Mouse (Mus musculus): ENCODE results near the gene Olfr804. TPM values are rescaled to one million over a fixed set of nuclear protein-coding genes. Genes with fewer than 3 reads are reported as not detected.

Gene Olfr804
- not detected in 2 replicates for polyA plus RNA-seq (2012)

GRCm38 (mm10) chr10:129702910-129703309, at the start of gene Olfr804:
TSS of gene Olfr804 (plus strand) at chr10:129703210.
- no peak for TF ChIP-seq GATA1 (IDR thresholded peaks at IDR 0.05; ENCODE audit: low read length)

DNA sequence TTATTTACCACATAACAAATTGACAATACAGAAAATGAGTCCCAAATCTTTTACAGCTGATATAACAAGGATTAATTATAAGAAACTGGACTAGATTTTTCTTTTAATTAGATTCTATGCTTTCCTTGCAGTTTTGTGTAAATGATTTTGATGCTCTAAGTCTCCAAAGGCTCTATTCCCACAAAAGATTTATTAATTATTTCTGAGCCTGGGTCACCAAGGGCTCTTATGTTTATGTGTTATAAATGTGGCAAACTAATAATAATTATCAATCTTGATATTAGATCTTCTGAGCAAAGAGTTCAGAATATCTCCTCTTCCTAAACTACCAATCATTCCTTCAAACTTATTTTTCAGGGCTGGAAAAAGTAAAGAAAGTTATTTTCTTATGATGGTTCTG, 45.6 kb upstream of the Olfr804 start, which contains the start of gene Olfr800:
Olfr800 (plus strand) TSS at position 301 of the 400 bp plus-strand sequence.
- no peak for TF ChIP-seq GATA1 (IDR thresholded peaks at IDR 0.05; ENCODE audit: low read length)

GRCm38 (mm10) chr10:129673765-129674164, 29.2 kb upstream of the Olfr804 start, which contains the start of gene Olfr801:
TSS of gene Olfr801 (minus strand) at chr10:129673865.
- no peak for TF ChIP-seq GATA1 (IDR thresholded peaks at IDR 0.05; ENCODE audit: low read length)

DNA sequence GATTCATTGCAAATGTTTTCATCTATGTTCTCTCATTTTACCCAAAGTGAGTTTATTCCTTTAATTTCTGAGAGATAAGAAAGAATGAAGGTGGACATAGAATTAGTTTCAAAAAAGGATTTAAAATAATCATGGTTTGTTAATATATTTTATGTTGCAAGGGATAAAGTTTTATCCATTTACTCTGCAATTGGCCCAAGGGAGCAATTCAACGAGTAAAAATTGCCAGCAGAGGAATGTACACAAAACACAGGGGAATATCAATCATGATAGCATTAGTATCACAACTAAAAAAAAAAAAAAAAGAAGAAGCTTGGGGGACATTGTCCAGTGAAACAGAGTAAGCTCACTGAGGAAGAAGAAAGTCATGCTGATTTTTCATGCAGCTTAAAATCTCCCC, 14.9 kb upstream of the Olfr804 start, which contains the start of gene Olfr802:
Olfr802 (minus strand) TSS at position 101 of the 400 bp plus-strand sequence.
- no peak for TF ChIP-seq GATA1 (IDR thresholded peaks at IDR 0.05; ENCODE audit: low read length)

GRCm38 (mm10) chr10:129694186-129694585, 8.8 kb upstream of the Olfr804 start, which contains the start of gene Olfr803:
TSS of gene Olfr803 (minus strand) at chr10:129694286.
- TF ChIP-seq GATA1 (IDR thresholded peaks at IDR 0.05; ENCODE audit: low read length), result no peak

GRCm38 (mm10) chr10:129729275-129729674, 26.3 kb downstream of the Olfr804 start, which contains the start of gene Olfr805:
TSS of gene Olfr805 (minus strand) at chr10:129729375.
- no peak for TF ChIP-seq GATA1 (IDR thresholded peaks at IDR 0.05; ENCODE audit: low read length)

- no peak for TF ChIP-seq GATA1 (IDR thresholded peaks at IDR 0.05; ENCODE audit: low read length)
Measured at GRCm38 (mm10) chr10:129741821-129742220, 38.8 kb downstream of the Olfr804 start, which contains the start of gene Olfr806. TSS of gene Olfr806 (minus strand) at chr10:129741921.

DNA sequence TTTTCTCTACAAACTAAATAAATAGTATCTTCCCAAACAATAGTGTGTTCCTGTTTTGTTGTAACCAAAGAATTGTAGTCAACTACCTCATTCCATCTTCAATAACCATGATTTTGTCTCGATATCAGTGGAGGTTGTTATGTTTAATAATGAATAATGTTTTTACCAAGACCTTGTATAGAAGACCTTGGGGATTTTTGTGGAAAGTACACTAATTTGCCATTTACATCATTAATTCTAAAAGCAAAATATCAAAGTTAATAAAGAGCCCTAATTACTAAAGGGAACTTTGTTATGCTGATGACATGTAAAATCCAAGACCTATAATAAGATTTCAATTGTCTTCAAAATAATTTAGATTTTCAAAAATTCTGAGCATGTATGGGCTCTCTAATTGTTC, 54.7 kb downstream of the Olfr804 start, which contains the start of gene Olfr807:
Olfr807 (minus strand) TSS at position 101 of the 400 bp plus-strand sequence.
- TF ChIP-seq GATA1 (IDR thresholded peaks at IDR 0.05; ENCODE audit: low read length), result no peak

Other genes with a start within 250 kb of the Olfr804 start
- not detected in 2 replicates for gene Olfr787, start 241.3 kb upstream of the Olfr804 start, polyA plus RNA-seq (2012)
- not detected in 2 replicates for gene Olfr788, start 232.2 kb upstream of the Olfr804 start, polyA plus RNA-seq (2012)
- not detected in 2 replicates for gene Olfr789, start 218.5 kb upstream of the Olfr804 start, polyA plus RNA-seq (2012)
- not detected in 2 replicates for gene Olfr790, start 204.7 kb upstream of the Olfr804 start, polyA plus RNA-seq (2012)
- not detected in 2 replicates for gene Olfr791, start 181.4 kb upstream of the Olfr804 start, polyA plus RNA-seq (2012)
- not detected in 2 replicates for gene Olfr792, start 164.0 kb upstream of the Olfr804 start, polyA plus RNA-seq (2012)
- gene Olfr794, start 135.6 kb upstream of the Olfr804 start, polyA plus RNA-seq (2012), result not detected in 2 replicates
- not detected in 2 replicates for gene Olfr796, start 90.6 kb upstream of the Olfr804 start, polyA plus RNA-seq (2012)
- gene Olfr798, start 75.3 kb upstream of the Olfr804 start, polyA plus RNA-seq (2012), result not detected in 2 replicates
- gene Olfr799, start 65.7 kb upstream of the Olfr804 start, polyA plus RNA-seq (2012), result not detected in 2 replicates
- gene Olfr800, start 45.5 kb upstream of the Olfr804 start, polyA plus RNA-seq (2012), result not detected in 2 replicates
- not detected in 2 replicates for gene Olfr801, start 29.3 kb upstream of the Olfr804 start, polyA plus RNA-seq (2012)
- not detected in 2 replicates for gene Olfr802, start 15.0 kb upstream of the Olfr804 start, polyA plus RNA-seq (2012)
- not detected in 2 replicates for gene Olfr803, start 8.9 kb upstream of the Olfr804 start, polyA plus RNA-seq (2012)
- not detected in 2 replicates for gene Olfr805, start 26.2 kb downstream of the Olfr804 start, polyA plus RNA-seq (2012)
- not detected in 2 replicates for gene Olfr806, start 38.7 kb downstream of the Olfr804 start, polyA plus RNA-seq (2012)
- not detected in 2 replicates for gene Olfr807, start 54.6 kb downstream of the Olfr804 start, polyA plus RNA-seq (2012)
- gene Olfr808, start 62.3 kb downstream of the Olfr804 start, polyA plus RNA-seq (2012), result not detected in 2 replicates
- not detected in 2 replicates for gene Olfr809, start 71.4 kb downstream of the Olfr804 start, polyA plus RNA-seq (2012)
- gene Olfr810, start 91.7 kb downstream of the Olfr804 start, polyA plus RNA-seq (2012), result not detected in 2 replicates
- not detected in 2 replicates for gene Olfr811, start 101.2 kb downstream of the Olfr804 start, polyA plus RNA-seq (2012)
- gene Olfr812, start 142.9 kb downstream of the Olfr804 start, polyA plus RNA-seq (2012), result not detected in 2 replicates
- not detected in 2 replicates for gene Olfr813, start 152.2 kb downstream of the Olfr804 start, polyA plus RNA-seq (2012)
- not detected in 2 replicates for gene Olfr814, start 176.6 kb downstream of the Olfr804 start, polyA plus RNA-seq (2012)
- gene Olfr815, start 202.7 kb downstream of the Olfr804 start, polyA plus RNA-seq (2012), result not detected in 2 replicates
- gene Olfr816, start 212.4 kb downstream of the Olfr804 start, polyA plus RNA-seq (2012), result not detected in 2 replicates
- gene Olfr818, start 245.9 kb downstream of the Olfr804 start, polyA plus RNA-seq (2012), result not detected in 2 replicates

All from G1E-ER4 (cell line).